ENCODE assay signal across 17 mouse cellular contexts in the genomic region with DNA sequence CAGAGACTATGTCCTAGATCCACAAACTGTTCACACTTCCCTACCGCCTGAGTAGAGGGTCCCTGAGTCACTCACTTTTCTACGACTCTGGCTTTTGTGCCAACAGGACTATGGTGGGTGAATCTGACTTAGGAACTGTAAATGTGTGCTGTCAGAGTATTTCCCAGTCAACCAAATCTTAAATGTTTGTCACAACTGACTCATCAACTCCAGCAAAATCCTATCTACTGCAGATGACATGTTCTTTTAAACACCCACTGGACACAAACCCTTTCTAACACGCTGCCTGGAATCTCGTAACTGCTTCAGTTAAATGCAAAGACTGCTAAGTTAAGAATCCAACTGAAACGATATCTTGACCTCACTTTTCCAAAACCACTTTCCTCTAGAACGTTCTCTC.
"Had no signal": no experiment of that assay in that cellular context is flagged by ENCODE, and none has a peak within 500 bp of the region (broad histone marks: within the 10 kb centered on the region; RNA-seq: fewer than 3 reads in every experiment).

No protein-coding gene starts in this region.

- H3K9ac ChIP-seq: neural tube, embryonic 12.5 days; neural tube, embryonic 13.5 days; neural tube, embryonic 15.5 days; stomach, embryonic 15.5 days had no signal

- H3K9me3 ChIP-seq: neural tube, embryonic 12.5 days; neural tube, embryonic 13.5 days; neural tube, embryonic 15.5 days; stomach, embryonic 15.5 days had no signal

- H3K27me3 ChIP-seq: neural tube, embryonic 12.5 days; neural tube, embryonic 13.5 days; neural tube, embryonic 15.5 days; stomach, embryonic 15.5 days had no signal

- H3K36me3 ChIP-seq: neural tube, embryonic 12.5 days; neural tube, embryonic 13.5 days; neural tube, embryonic 15.5 days; stomach, embryonic 15.5 days had no signal

- H3K4me2 ChIP-seq: neural tube, embryonic 12.5 days; neural tube, embryonic 13.5 days; neural tube, embryonic 15.5 days; stomach, embryonic 15.5 days had no signal

- H3K4me3 ChIP-seq: neural tube, embryonic 12.5 days; neural tube, embryonic 13.5 days; neural tube, embryonic 15.5 days; stomach, embryonic 15.5 days had no signal

- DNase-seq: retina, postnatal 1 day; right cerebral cortex, adult 18-20 months; right cerebral cortex, postnatal 14 days; right cerebral cortex, postnatal 25 days; right cerebral cortex, postnatal 4 days; spleen, adult 18-20 months; thymus, adult 18-20 months; thymus, adult 2 months; thymus, postnatal 14 days; thymus, postnatal 25 days; thymus, postnatal 36 days; thymus, postnatal 4 days had no signal

- H3K4me1 ChIP-seq: neural tube, embryonic 15.5 days; stomach, embryonic 15.5 days had no signal

- H3K27ac ChIP-seq: neural tube, embryonic 12.5 days; neural tube, embryonic 13.5 days; neural tube, embryonic 15.5 days; stomach, embryonic 15.5 days; stomach, postnatal 0 days had no signal
